Comparison of ENCODE assay signal across 15 mouse cellular contexts in the genomic region with DNA sequence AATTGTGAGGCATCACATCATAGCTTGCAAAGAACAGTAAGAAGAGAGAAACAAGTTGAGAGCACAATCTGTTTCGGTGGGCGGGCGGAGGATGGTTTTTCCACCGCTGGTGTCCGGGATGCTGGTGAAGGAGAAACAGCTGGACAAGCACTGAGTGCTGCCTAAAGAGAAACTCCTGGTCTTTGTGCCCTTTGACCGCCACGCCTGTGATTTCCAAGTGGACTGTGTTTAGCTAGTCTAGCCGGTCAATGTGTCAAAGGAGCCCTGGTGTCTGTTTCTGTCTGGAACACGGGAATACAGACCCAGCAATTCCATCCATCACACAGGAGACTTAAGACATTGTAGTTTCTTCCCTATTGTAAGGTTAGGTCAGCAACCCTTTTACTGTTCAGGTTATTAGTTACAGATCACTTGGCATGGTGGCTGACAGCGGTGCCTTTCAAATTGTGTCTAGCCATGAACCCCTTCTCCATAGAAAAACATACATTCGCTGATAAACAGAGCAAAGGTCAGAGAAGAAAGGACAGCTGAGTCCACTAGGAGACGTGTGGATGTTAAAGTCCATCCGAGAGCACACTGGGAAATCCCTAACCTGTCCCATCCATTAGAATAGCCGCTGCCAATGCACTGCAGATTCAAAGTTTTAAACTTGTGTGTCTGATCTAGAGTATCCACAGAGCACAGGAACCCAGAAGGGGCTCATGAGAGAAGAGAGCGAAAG. TPM values are rescaled to one million over a fixed set of nuclear protein-coding genes. Genes with fewer than 3 reads are reported as not detected.
A peak's percentile ranks its signal among the peaks of the same experiment; 100 is the strongest.
DNase-seq lines count a peak whose midpoint lies in the region; ATAC-seq and TF ChIP-seq lines count a peak whose summit lies in the region.
"Had no signal": no experiment of that assay in that cellular context is flagged by ENCODE, and none has a peak within 500 bp of the region (broad histone marks: within the 10 kb centered on the region; RNA-seq: fewer than 3 reads in every experiment).

No protein-coding gene starts in this region.

- H3K36me3 ChIP-seq in hindbrain, embryonic 10.5 days: peaks cover 31% of the 10 kb centered on the region
- H3K36me3 ChIP-seq in hindbrain, embryonic 13.5 days: no peaks in the 10 kb centered on the region
- H3K36me3 ChIP-seq in liver, embryonic 14.5 days (replicated peaks; ENCODE audit: control insufficient read depth, insufficient read depth, low read depth): no peaks in the 10 kb centered on the region

- no peak for TF ChIP-seq CTCF in liver, embryonic 14.5 days (IDR thresholded peaks at IDR 0.05; ENCODE audit: low read depth)

- H3K4me1 ChIP-seq in hindbrain, embryonic 10.5 days (replicated peaks): peaks cover 8% of the 10 kb centered on the region
- H3K4me1 ChIP-seq in hindbrain, embryonic 13.5 days (replicated peaks): no peaks in the 10 kb centered on the region
- H3K4me1 ChIP-seq in liver, embryonic 14.5 days (replicated peaks; ENCODE audit: control insufficient read depth in 2 of 2, insufficient read depth in 2 of 2, low read length in 1 of 2): peaks cover 0 to 12% of the 10 kb centered on the region in 2 experiments; a peak in 2 of 4 replicates

- DNase-seq in hindbrain, embryonic 10.5 days (ENCODE audit: low spot score): peak; percentile 35
- peak; percentile 78 to 83 for DNase-seq in kidney, adult 8-10 months
- no peak for DNase-seq in liver, embryonic 14.5 days (ENCODE audit: low read depth in 3 of 3, low spot score in 3 of 3)
- DNase-seq in lung, postnatal 4 days: peak; percentile 56 to 85
- DNase-seq in left cerebral cortex, adult 9 months (ENCODE audit: low spot score in 2 of 2): no peak
- no peak for DNase-seq in gastrocnemius, adult 8-10 months (ENCODE audit: low spot score in 2 of 2)
- DNase-seq in cerebellum, postnatal 10 days: no peak
- DNase-seq: cerebellum, adult 8-10 months; heart, postnatal 14 days; thymus, adult 18-20 months had no signal

- WGBS in hindbrain, embryonic 10.5 days: 60% methylated on average over 15 of the region's 15 CpGs
- 44% methylated on average over 15 of the region's 15 CpGs for WGBS in hindbrain, embryonic 13.5 days
- WGBS in liver, embryonic 14.5 days (ENCODE audit: insufficient replicate concordance): 75% methylated on average over 15 of the region's 15 CpGs

- no peak overlapping the region for H3K4me3 ChIP-seq in hindbrain, embryonic 10.5 days
- H3K4me3 ChIP-seq in hindbrain, embryonic 13.5 days: no peak overlapping the region
- no peak overlapping the region for H3K4me3 ChIP-seq in liver, embryonic 14.5 days (ENCODE audit: insufficient read depth in 1 of 2, low read depth in 2 of 2, low read length in 2 of 2)
- H3K4me3 ChIP-seq: embryonic facial prominence, embryonic 13.5 days; midbrain, embryonic 10.5 days had no signal

- no peak for ATAC-seq in hindbrain, embryonic 13.5 days (ENCODE audit: low FRiP score)
- peak; percentile 31; the same call in 1 of the 2 replicates for ATAC-seq in liver, embryonic 14.5 days (ENCODE audit: insufficient read depth)
- ATAC-seq: forebrain, embryonic 16.5 days had no signal

- H3K9ac ChIP-seq in hindbrain, embryonic 13.5 days: no peak overlapping the region
- H3K9ac ChIP-seq in liver, embryonic 14.5 days (replicated peaks): no peak overlapping the region
- H3K9ac ChIP-seq: embryonic facial prominence, embryonic 13.5 days had no signal

- H3K4me2 ChIP-seq in hindbrain, embryonic 13.5 days: no peak overlapping the region
- 0 out of 2 replicates have a peak overlapping the region, but pooled peaks have one; percentile 24 for H3K4me2 ChIP-seq in liver, embryonic 14.5 days (ENCODE audit: low read depth)
- H3K4me2 ChIP-seq: embryonic facial prominence, embryonic 13.5 days had no signal

- TF ChIP-seq EP300 in liver, embryonic 14.5 days (IDR thresholded peaks at IDR 0.05; ENCODE audit: low read depth): no peak

- H3K9me3 ChIP-seq in hindbrain, embryonic 10.5 days: 0 out of 2 replicates have a peak, but pooled peaks cover 4% of the 10 kb centered on the region
- H3K9me3 ChIP-seq in hindbrain, embryonic 13.5 days: no peaks in the 10 kb centered on the region
- no peaks in the 10 kb centered on the region for H3K9me3 ChIP-seq in liver, embryonic 14.5 days (ENCODE audit: control insufficient read depth, low read length)
- H3K9me3 ChIP-seq: embryonic facial prominence, embryonic 13.5 days; G1E had no signal

- H3K27me3 ChIP-seq in hindbrain, embryonic 10.5 days (ENCODE audit: insufficient read depth, poor library complexity, severe bottlenecking): peaks cover 6% of the 10 kb centered on the region; the same call in 1 of the 2 replicates
- no peaks in the 10 kb centered on the region for H3K27me3 ChIP-seq in hindbrain, embryonic 13.5 days
- no peaks in the 10 kb centered on the region for H3K27me3 ChIP-seq in liver, embryonic 14.5 days (ENCODE audit: control insufficient read depth, insufficient read depth, low read length)
- H3K27me3 ChIP-seq: embryonic facial prominence, embryonic 13.5 days had no signal

- H3K27ac ChIP-seq in hindbrain, embryonic 10.5 days: no peak overlapping the region
- no peak overlapping the region for H3K27ac ChIP-seq in hindbrain, embryonic 13.5 days
- no peak overlapping the region for H3K27ac ChIP-seq in liver, embryonic 14.5 days
- H3K27ac ChIP-seq: embryonic facial prominence, embryonic 13.5 days; midbrain, embryonic 10.5 days had no signal

RNA-seq across cellular contexts. Expression of a gene that starts 8.0 kb away (rescaled TPM):
- polyA plus RNA-seq in hindbrain, embryonic 10.5 days (2016; fragmentation: Nextera tagmentation; extraction: Ambion mirVana): 73.1 and 81.1 TPM in 2 replicates
- 33.1 and 34.1 TPM in 2 replicates for polyA plus RNA-seq in hindbrain, embryonic 13.5 days (2015; fragmentation: Nextera tagmentation; extraction: Ambion mirVana)
- polyA plus RNA-seq in liver, embryonic 14.5 days (2012; rRNA removed): 61.1 and 78.3 TPM in 2 replicates
- 98.0 and 109 TPM in 2 replicates for polyA plus RNA-seq in liver, embryonic 14.5 days (2014; fragmentation: Nextera tagmentation; extraction: Ambion mirVana)
- 100 to 1,000 TPM; 133 to 163 (median 155) TPM for total RNA-seq in gastrocnemius, adult 8-10 months (2022)

RNA-seq across cellular contexts. Expression of a gene that starts 39.1 kb away (rescaled TPM):
- 0.91 and 1.5 TPM in 2 replicates for polyA plus RNA-seq in hindbrain, embryonic 10.5 days (2016; fragmentation: Nextera tagmentation; extraction: Ambion mirVana)
- polyA plus RNA-seq in hindbrain, embryonic 13.5 days (2015; fragmentation: Nextera tagmentation; extraction: Ambion mirVana): 5.4 and 6.0 TPM in 2 replicates
- polyA plus RNA-seq in liver, embryonic 14.5 days (2012; rRNA removed): 0.15 TPM in 2 replicates
- polyA plus RNA-seq in liver, embryonic 14.5 days (2014; fragmentation: Nextera tagmentation; extraction: Ambion mirVana): 0.04 and 0.08 TPM in 2 replicates
- total RNA-seq in gastrocnemius, adult 8-10 months (2022): 10 to 100 TPM; 13.5 to 19.2 (median 16.0) TPM
- polyA plus RNA-seq: G1E had no signal

Comparison
In these comparisons a context has a peak if more than half of its experiments do, and no peak if none do; other contexts are left out.
1. DNase-seq: peak in hindbrain, embryonic 10.5 days (single experiment), kidney, adult 8-10 months (2 of 2) and lung, postnatal 4 days (2 of 2); none in liver, embryonic 14.5 days (0 of 3), left cerebral cortex, adult 9 months (0 of 2), gastrocnemius, adult 8-10 months (0 of 2) and cerebellum, postnatal 10 days (0 of 2).